Mouse (Mus musculus) heart, embryonic 15.5 days (tissue): ENCODE measurements around the gene Armc9. TPM values are rescaled to one million over a fixed set of nuclear protein-coding genes. Genes with fewer than 3 reads are reported as not detected.
A peak's percentile ranks its signal among the peaks of the same experiment; 100 is the strongest.

Experiments
- ATAC-seq: fragments of 200-750 bp; cut with Nextera tagmentation; replicated peaks from 2 replicates; pipeline ENCODE4 v1.8.0; 2017; ENCODE audit warnings: low read depth, moderate TSS enrichment; ENCODE audit not compliant: insufficient number of reproducible peaks, insufficient read depth, low FRiP score
- H3K27ac ChIP-seq: fragments of 300-500 bp; sonication (generic); 2 replicates; pipeline ENCODE4 v1.5.1; 2015; ENCODE audit warnings: mild to moderate bottlenecking, inconsistent platforms
- H3K27me3 ChIP-seq: fragments of 300-500 bp; sonication (generic); 2 replicates; pipeline ENCODE4 v1.6.1; 2015; ENCODE audit warnings: inconsistent platforms
- H3K36me3 ChIP-seq: fragments of 300-500 bp; sonication (generic); 2 replicates; pipeline ENCODE4 v1.6.1; 2015; ENCODE audit warnings: mild to moderate bottlenecking, inconsistent platforms
- H3K4me1 ChIP-seq: fragments of 300-500 bp; sonication (generic); replicated peaks from 2 replicates; pipeline ENCODE4 v1.6.1; 2015; ENCODE audit warnings: inconsistent platforms
- H3K4me2 ChIP-seq: fragments of 300-500 bp; sonication (generic); 2 replicates; pipeline ENCODE4 v1.6.1; 2015; ENCODE audit warnings: inconsistent platforms, mild to moderate bottlenecking, moderate library complexity
- H3K4me3 ChIP-seq: fragments of 300-500 bp; sonication (generic); 2 replicates; pipeline ENCODE4 v1.5.1; 2015; ENCODE audit warnings: mild to moderate bottlenecking, inconsistent platforms
- H3K9ac ChIP-seq: fragments of 300-500 bp; sonication (generic); 2 replicates; pipeline ENCODE4 v1.6.1; 2015; ENCODE audit warnings: mild to moderate bottlenecking, inconsistent platforms
- H3K9me3 ChIP-seq: fragments of 300-500 bp; sonication (generic); replicated peaks from 2 replicates; pipeline ENCODE4 v1.6.1; 2016; ENCODE audit warnings: inconsistent platforms
- WGBS: fragments of 180-500 bp; shearing (Covaris S2); methylation state at CpG from one replicate; pipeline ENCODE4 v1.1.7; 2015; ENCODE audit warnings: mixed read lengths; 5-methylcytosine and 5-hydroxymethylcytosine counted together
- polyA plus RNA-seq: library from polyadenylated mRNA; unstranded; fragments of >200 nt; fragmentation: Nextera tagmentation; extraction: Ambion mirVana; gene quantifications from 2 replicates; pipeline ENCODE4 v1.2.1, GENCODE M21; 2015

Gene Armc9
- polyA plus RNA-seq, 1 experiment from 2014 or later, result 9.1 TPM

GRCm38 (mm10) chr1:86198276-86198675, 43.7 kb downstream of the Armc9 start:
- Histone ChIP-seq H3K9ac (no peak overlapping the region), H3K27me3 (no peaks in the 10 kb centered on the region), H3K4me3 (no peak overlapping the region), H3K4me2 (no peak overlapping the region), H3K36me3 (peaks cover 21% of the 10 kb centered on the region), H3K9me3 (no peaks in the 10 kb centered on the region), H3K27ac (no peak overlapping the region), H3K4me1 (no peaks in the 10 kb centered on the region; the same call in 1 of the 2 replicates)
- 92% methylated on average over 6 of the region's 6 CpGs for WGBS
- no peak for ATAC-seq

GRCm38 (mm10) chr1:86199026-86199425, 44.4 kb downstream of the Armc9 start:
- no peaks in the 10 kb centered on the region for H3K27me3 ChIP-seq
- no peak overlapping the region for H3K4me2 ChIP-seq
- no peaks in the 10 kb centered on the region for H3K9me3 ChIP-seq
- no peak overlapping the region for H3K9ac ChIP-seq
- H3K36me3 ChIP-seq, result peaks cover 29% of the 10 kb centered on the region
- ATAC-seq, result no peak
- H3K4me3 ChIP-seq, result no peak overlapping the region
- WGBS, result 80% methylated on average over 5 of the region's 5 CpGs
- H3K27ac ChIP-seq, result no peak overlapping the region
- H3K4me1 ChIP-seq, result no peaks in the 10 kb centered on the region; the same call in 1 of the 2 replicates

- Histone ChIP-seq H3K27me3 (no peaks in the 10 kb centered on the region), H3K4me2 (no peak overlapping the region), H3K4me1 (no peaks in the 10 kb centered on the region; the same call in 1 of the 2 replicates), H3K27ac (no peak overlapping the region), H3K4me3 (no peak overlapping the region), H3K9me3 (no peaks in the 10 kb centered on the region), H3K9ac (no peak overlapping the region), H3K36me3 (peaks cover 29% of the 10 kb centered on the region)
- no peak for ATAC-seq
Observed at GRCm38 (mm10) chr1:86201312-86201711, 46.7 kb downstream of the Armc9 start.

DNA sequence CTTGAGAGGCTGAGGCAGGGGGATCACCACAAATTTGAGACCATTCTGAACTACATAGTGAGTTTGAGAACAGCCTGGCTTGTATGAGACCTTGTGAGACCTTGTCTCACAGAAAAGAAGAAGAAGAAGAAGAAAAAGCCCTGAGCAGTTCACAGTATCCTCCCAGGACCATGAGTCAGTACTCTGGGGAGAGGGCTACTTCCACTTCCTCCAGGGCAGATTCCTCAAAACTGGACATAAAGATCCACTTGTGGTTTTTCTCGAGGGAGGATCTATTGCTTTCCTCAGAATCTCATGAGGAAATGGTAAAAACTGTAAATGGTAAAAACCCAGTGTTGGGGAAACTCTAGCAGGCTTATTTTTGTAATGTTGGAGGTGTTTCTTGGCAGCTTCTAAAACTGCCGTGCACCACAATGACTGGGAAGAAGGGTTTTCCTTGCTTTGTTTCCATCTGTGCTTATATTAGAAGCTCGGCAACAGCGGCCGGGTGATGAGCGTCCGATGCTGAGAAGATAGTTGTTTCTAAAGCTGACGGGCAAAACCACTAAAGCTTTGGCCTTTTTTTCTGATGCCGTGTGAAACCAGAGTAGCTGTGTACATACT, 48.1 kb downstream of the Armc9 start:
- ATAC-seq, result no peak
- no peak overlapping the region for H3K4me3 ChIP-seq
- 78% methylated on average over 9 of the region's 9 CpGs for WGBS

GRCm38 (mm10) chr1:86210676-86211075, 56.1 kb downstream of the Armc9 start:
- Histone ChIP-seq H3K4me2 (no peak overlapping the region), H3K4me3 (no peak overlapping the region), H3K27me3 (no peaks in the 10 kb centered on the region), H3K27ac (no peak overlapping the region), H3K36me3 (peaks cover 17% of the 10 kb centered on the region), H3K9ac (no peak overlapping the region), H3K4me1 (no peaks in the 10 kb centered on the region), H3K9me3 (no peaks in the 10 kb centered on the region)
- ATAC-seq, result no peak
- 83% methylated on average over 7 of the region's 7 CpGs for WGBS

More for the DNA sequence above, 48.1 kb downstream of the Armc9 start:
- Histone ChIP-seq H3K27me3 (no peaks in the 10 kb centered on the region), H3K4me2 (no peak overlapping the region), H3K27ac (no peak overlapping the region), H3K36me3 (peaks cover 29% of the 10 kb centered on the region), H3K4me1 (no peaks in the 10 kb centered on the region; the same call in 1 of the 2 replicates), H3K9me3 (no peaks in the 10 kb centered on the region), H3K9ac (no peak overlapping the region)

DNA sequence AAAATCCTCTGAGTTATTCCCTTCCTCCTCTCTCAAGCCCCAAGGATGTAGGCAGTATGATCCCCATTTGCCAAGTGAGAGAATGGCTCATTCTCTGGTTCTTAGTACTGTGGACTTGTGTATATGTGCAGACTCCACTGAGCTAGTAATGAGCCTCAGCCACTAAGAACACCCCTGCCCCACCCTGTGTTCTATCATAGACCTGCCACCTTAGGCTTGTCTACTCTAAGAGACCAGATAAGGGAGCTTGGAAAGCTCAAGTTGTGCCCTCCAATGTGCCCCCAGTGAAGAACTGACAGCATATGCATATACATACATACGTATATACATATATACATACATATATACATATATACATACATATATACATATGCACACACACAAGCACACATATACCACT, 56.9 kb downstream of the Armc9 start:
- Histone ChIP-seq H3K27ac (no peak overlapping the region), H3K4me1 (no peaks in the 10 kb centered on the region), H3K9me3 (no peaks in the 10 kb centered on the region), H3K36me3 (peaks cover 17% of the 10 kb centered on the region), H3K9ac (no peak overlapping the region), H3K27me3 (no peaks in the 10 kb centered on the region), H3K4me3 (no peak overlapping the region), H3K4me2 (no peak overlapping the region)
- WGBS, result 91% methylated on average over 1 of the region's 1 CpGs
- no peak for ATAC-seq

- Histone ChIP-seq H3K36me3 (peaks cover 17% of the 10 kb centered on the region), H3K4me2 (no peak overlapping the region), H3K4me1 (no peaks in the 10 kb centered on the region), H3K4me3 (no peak overlapping the region), H3K27ac (no peak overlapping the region), H3K9ac (no peak overlapping the region), H3K9me3 (no peaks in the 10 kb centered on the region), H3K27me3 (no peaks in the 10 kb centered on the region)
- ATAC-seq, result no peak
- WGBS, result 89% methylated on average over 8 of the region's 8 CpGs
Observed at GRCm38 (mm10) chr1:86212731-86213130, 58.2 kb downstream of the Armc9 start.

- Histone ChIP-seq H3K4me2 (no peak overlapping the region), H3K4me3 (no peak overlapping the region), H3K27me3 (no peaks in the 10 kb centered on the region), H3K36me3 (peaks cover 11% of the 10 kb centered on the region; the same call in 1 of the 2 replicates), H3K4me1 (no peaks in the 10 kb centered on the region), H3K9me3 (no peaks in the 10 kb centered on the region), H3K27ac (no peak overlapping the region), H3K9ac (no peak overlapping the region)
- 0% methylated on average over 1 of the region's 1 CpGs for WGBS
- ATAC-seq, result 0 out of 2 replicates have a peak, but pooled peaks have one; percentile 39
Observed at GRCm38 (mm10) chr1:86214158-86214557, 59.6 kb downstream of the Armc9 start.

DNA sequence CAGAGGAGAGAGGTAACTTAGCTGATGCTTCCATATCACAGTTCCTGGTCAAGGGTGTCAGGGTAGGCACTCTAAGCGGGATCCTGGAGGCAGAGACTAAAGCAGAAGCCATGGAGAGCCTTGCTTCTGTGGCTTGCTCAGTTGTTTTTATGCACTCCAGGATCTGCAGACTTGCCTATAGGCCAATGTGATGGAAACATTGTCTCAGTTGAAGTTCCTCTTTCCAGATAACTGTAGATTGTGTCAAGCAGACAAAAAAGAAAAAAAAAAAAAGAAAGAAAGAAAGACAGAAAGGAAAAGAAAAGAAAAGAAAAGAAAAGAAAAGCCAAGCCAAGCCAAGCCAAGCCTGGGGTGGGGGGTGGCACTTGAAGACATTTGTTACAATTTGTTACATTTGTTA, 60.7 kb downstream of the Armc9 start:
- 78% methylated on average over 1 of the region's 1 CpGs for WGBS
- Histone ChIP-seq H3K36me3 (peaks cover 11% of the 10 kb centered on the region; the same call in 1 of the 2 replicates), H3K9me3 (no peaks in the 10 kb centered on the region)

DNA sequence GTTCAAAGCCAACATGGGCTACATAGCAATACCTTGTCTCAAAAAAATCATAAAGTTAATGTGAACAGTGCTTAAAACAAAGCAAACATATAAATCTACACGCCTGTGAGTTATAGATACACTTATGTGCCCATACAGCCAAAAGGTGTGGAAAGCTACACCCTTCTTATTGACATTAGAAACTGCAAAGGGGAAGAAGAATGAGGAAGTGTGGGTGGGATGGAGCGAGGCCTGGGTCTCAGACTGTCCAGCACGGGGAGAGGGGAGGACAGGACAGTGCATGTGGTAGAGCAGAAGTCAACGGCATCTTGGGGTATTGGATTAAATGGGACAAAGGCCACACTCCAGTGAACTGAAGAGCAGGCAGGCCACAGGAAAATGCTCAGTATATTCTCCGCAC, 61.8 kb downstream of the Armc9 start:
- ATAC-seq, result no peak
- Histone ChIP-seq H3K9ac (no peak overlapping the region), H3K4me3 (no peak overlapping the region), H3K36me3 (peaks cover 11% of the 10 kb centered on the region; the same call in 1 of the 2 replicates), H3K27ac (no peak overlapping the region), H3K27me3 (no peaks in the 10 kb centered on the region), H3K4me1 (no peaks in the 10 kb centered on the region), H3K4me2 (no peak overlapping the region), H3K9me3 (no peaks in the 10 kb centered on the region)
- WGBS, result 78% methylated on average over 5 of the region's 5 CpGs

More for the DNA sequence above, 60.7 kb downstream of the Armc9 start:
- no peak overlapping the region for H3K27ac ChIP-seq
- H3K27me3 ChIP-seq, result no peaks in the 10 kb centered on the region
- no peak overlapping the region for H3K4me3 ChIP-seq
- no peak overlapping the region for H3K9ac ChIP-seq
- no peak overlapping the region for H3K4me2 ChIP-seq
- ATAC-seq, result no peak
- H3K4me1 ChIP-seq, result no peaks in the 10 kb centered on the region

- no peak for ATAC-seq
- no peaks in the 10 kb centered on the region for H3K27me3 ChIP-seq
- H3K27ac ChIP-seq, result no peak overlapping the region
- no peaks in the 10 kb centered on the region for H3K9me3 ChIP-seq
- peaks cover 11% of the 10 kb centered on the region; the same call in 1 of the 2 replicates for H3K36me3 ChIP-seq
- no peak overlapping the region for H3K4me3 ChIP-seq
- H3K4me2 ChIP-seq, result no peak overlapping the region
- WGBS, result 43% methylated on average over 6 of the region's 6 CpGs
- no peaks in the 10 kb centered on the region for H3K4me1 ChIP-seq
- no peak overlapping the region for H3K9ac ChIP-seq
Observed at GRCm38 (mm10) chr1:86217976-86218375, 63.4 kb downstream of the Armc9 start.

DNA sequence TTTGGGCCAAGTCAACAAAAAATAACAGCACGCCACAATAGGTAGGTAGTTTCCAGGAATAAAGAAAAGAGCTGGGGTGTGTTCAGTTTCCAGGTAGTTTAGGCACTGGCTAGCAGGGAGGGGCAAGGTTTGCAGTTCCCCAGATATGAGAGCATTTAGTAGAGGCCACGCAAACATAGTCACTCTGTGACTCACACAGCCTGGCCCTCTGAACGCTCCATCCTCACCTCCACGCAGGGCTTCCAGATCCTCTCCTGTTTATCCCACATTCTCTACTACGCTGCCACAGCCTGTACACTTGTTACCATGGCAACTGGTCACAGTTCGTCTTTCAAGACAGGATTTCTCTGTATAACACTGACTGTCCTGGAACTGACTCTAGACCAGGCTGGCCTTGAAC, 70.6 kb downstream of the Armc9 start:
- H3K4me1 ChIP-seq, result no peaks in the 10 kb centered on the region
- H3K27ac ChIP-seq, result no peak overlapping the region
- H3K9ac ChIP-seq, result no peak overlapping the region
- H3K9me3 ChIP-seq, result no peaks in the 10 kb centered on the region
- H3K4me3 ChIP-seq, result no peak overlapping the region
- 79% methylated on average over 6 of the region's 6 CpGs for WGBS
- H3K36me3 ChIP-seq, result no peaks in the 10 kb centered on the region
- ATAC-seq, result no peak
- H3K4me2 ChIP-seq, result no peak overlapping the region
- no peaks in the 10 kb centered on the region for H3K27me3 ChIP-seq
